Mouse (Mus musculus) layer of hippocampus, postnatal 36 days (tissue): ENCODE measurements at regions not wholly inside any gene's neighbourhood (a gene's known extent, or its start where the extent isn't known, plus 50 kb on each side); places are given as distances from the start of the nearest gene placed in this dataset.

ENCODE experiments used
- DNase-seq, 2 experiments: peaks; one replicate each; pipeline ENCODE4 v3.0.0; 2022

DNA sequence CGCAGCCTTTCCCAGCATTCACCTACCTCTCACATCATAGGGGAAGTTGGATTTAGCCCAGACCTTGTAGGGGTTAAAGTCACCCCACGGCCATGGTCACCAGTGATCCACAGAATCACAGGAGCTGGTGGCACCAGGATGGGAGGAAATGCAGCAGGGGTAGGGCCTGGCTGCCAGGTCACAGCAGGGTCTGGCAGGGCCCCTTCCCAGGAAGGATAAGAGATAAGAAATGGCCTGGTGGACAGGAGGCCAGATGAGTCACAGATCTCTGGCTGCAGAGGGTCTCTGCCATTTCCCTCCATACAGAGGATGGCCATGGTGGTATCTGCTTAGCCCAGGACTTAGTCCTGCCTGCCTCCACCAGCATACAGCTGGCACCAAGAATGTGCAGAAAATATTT, 103.0 kb downstream of the Cstad start:
- no peak for DNase-seq

DNA sequence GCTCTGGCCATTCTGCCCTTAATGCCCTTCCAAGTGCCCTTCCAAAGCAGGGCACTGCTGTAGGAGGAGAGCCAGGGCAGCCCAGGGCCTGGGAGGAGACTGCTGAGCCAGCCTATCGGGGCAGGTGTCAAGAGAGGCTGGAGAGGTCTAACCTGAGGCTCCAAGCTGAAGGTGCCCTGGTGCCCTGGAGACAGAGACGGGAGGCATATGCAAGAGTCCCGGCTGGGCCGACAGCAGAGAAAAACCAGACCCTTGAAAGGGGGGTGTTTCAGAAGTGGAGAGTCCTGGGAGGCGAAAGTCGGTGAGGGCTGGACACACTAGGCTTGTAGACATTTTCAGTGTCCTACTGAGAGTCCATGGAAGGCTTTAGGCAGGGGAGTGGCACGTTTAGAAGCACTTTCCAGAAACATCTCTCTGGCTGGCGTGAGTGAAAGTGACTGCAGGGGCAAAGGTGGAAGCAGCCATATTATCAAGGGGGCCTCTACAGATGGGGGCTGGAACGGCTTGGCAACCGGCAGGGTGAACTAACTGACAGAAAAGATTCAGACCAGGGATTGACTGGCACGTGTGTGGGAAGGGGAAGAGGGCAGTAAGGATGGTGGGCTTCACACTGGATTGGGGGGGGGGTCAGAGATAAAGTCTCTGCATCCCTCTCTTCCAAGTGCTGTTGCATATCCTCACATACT, 101.1 kb downstream of the Cstad start:
- no peak for DNase-seq

DNA sequence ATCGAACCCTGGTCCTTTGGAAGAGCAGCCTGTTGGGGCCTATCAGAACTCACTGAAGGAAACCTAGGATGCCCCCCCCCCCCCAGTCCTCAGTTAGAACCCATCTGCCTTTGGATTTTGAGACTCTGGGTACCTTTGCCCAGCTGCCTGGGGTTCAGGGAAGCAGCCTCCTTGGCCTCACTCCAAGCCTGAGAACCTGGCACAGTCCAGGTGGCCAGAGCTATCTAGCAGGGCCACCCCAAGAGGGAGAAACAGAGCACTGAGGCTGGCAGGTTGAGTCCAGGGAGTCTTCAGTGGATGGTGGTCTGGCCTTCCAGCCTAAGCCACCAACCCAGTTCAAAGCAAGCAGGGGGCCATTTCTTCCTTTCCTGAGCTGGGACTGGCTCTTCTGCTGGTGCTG, 100.2 kb downstream of the Cstad start:
- DNase-seq, result no peak

DNA sequence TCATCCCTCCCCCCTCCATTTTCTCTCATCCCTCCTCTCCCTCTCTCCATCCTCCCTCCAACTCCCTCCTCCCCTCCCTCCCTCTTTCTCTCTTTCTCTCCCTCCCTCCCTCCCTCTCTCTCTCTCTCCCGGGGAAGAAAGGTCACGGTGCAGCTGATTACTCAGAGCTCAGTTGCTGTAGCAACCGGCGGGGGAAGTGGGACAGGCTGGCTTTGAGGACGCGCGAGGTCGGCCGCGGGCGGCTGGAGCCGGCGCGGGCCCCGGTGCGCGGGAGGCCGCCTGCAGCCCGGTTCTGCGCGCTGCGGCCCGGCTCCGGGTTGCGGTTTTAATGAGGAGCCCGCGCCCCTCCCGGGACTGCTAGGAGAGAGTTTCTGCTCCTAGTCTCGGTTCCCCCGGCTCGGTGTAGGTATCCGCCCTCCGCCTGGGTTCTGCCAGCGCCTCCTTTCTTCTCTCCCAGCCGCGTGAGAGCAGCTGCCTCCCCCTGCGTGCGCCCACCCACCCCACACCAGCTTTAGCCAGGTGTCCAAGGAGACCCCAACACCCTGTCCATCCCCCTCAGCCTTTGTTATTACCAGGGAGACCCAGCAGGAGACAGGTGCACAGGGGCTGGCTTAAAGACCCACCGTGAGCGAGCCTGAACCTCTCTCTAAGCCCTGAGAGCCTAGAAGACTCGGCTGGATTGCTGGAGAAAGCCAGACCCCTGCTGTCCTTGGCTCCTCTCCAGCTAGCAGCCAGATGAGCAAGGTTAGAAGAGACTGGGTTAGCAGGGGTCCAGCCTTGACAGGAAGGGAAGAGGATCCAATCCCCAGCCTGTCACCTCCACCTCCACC, 98.6 kb downstream of the Cstad start:
- peak; percentile 80 to 86 for DNase-seq

DNA sequence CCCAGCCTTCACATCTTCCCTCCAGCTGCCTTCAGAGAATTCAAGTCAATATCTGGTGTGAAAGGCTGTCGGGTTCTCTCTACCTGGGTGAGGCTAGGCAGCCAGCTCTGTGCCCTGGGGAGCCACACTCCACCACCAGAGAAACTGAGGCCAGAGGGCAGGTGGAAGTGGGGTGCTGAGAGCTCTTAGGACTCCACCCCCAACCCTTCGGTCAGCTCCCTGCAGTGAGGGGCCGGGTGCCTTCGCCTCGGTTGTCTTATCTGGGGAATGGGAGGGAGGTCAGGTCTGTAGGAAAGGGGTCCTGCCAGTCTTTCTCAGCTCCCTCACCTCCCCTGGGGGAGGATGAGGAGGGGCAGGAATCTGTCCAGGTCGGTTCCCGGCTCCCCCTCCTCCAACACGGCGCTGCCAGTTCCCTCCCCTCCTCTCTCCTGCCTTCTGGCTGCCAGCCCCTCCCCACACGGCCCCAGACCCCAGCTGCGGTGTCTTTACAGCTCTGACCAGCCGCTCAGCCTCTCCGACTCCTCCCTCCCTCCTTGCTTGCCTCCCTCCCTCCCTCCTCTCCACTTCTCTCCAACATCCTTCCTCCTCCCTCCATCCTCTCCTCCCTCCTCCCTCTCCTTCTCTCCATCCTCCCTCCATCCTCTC, 97.8 kb downstream of the Cstad start:
- DNase-seq, result peak; percentile 63 to 64

DNA sequence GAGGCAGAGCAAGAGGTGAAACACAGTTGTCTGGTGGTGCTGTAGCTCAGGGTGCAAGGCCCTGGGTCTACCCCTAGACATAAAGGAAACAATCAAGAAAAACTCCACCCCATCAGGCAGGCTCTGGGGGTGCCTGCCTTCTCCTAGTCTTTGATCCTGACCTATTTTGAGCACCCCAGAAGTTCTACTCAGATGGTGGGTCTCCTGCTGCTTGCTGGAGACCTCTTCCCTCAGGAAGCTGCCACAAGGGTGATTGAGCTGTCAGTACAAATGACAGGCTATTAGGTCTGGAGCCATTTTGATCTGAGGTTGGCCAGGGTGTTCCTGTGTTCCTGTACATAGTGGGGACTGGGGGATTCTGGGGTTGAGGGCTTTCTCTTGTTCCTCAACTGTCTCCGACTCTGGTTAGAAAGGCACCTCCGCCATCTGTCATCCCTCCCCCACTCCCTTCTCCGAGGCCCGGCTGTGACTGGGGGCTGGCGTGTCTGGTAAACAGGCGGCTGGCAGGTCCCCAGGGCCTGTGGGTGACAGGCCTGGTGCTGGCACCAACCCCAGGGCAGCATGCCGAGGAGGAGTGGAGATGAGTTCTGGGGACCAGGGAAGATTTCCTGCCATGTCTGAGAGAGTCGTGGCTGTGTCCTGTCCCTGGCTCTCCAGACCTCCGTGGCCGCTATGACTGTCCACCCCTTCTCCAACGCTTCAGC, 97.2 kb downstream of the Cstad start:
- DNase-seq, result peak; percentile 92

DNA sequence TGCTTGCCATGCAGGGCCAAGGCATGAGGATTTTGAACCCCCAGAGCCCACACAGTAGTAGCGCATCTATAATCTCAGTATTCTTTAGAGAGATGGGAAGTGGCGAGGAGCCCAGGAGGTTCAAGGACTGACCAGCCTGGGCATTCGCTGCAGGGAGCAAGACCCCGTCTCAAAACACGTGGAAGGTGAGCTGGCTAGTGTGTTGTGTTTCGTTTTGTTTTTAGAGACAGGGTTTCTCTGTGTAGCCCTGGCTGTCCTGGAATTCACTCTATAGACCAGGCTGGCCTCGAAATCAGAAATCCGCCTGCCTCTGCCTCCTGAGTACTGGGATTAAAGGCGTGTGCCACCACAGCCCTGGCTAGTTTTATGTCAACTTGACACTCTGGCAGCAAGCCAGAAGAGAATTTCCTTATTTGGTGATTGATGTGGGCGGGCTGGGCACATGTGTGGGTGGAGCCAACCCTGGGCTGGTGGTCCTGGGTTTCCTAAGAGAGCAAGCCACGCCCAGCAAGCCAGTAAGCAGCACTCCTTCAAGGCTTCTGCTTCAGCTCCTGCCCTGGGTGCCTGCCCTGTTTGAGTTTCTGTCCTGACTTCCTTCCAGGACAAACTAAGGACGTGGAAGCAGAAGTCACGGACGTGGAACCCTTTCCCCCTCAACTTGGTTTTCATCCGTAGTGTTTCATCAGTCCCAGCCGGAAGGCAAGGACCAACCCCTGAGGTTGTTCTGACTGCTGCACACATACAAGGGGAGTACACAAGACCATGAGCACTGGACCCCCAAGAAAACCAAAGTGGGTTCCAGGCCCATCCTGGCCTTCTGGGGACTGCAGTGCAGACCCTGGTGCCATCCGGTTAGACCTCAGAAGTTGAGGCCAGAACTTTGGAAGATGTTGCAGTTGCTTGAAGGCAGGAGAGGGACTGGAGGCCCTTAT, 96.4 kb downstream of the Cstad start:
- no peak for DNase-seq

DNA sequence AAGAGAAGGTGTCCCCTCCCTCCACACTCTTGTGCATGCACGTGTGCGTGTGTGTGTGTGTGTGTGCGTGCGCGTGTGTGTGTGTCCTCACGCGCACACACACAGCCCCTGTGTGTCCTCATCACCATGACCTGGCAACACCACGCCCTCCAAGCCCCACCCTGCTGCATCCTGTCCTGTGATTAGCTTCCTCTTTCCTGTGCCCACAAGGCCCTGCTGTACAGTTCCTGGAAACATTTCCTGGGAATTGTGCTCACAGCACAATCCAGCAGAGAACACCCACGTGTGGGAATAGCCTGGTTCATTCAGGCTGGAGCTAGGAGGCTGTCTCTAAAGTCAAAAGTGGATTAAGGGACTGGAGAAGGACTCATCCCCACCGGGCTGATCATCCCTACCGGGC, 95.5 kb downstream of the Cstad start:
- no peak for DNase-seq

DNA sequence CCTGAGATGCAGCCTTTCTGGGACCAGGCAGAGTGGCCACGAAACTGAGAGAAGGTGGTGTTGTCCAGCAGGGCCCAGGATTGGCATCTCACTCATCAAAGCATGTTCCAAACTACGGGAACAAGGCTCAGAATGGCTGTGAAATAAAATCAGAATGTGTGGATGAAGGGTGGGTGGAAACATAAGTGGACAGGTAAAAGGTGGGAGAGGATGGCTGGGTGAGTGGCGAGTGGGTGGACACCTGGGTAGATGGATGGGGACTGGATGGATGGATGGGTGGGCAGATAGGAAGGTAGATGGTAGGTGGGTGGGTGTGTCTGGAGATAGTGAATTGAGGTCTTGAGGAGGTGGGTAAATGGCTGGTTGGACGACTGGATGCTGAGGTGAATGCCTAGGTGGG, 93.6 kb downstream of the Cstad start:
- no peak for DNase-seq

DNA sequence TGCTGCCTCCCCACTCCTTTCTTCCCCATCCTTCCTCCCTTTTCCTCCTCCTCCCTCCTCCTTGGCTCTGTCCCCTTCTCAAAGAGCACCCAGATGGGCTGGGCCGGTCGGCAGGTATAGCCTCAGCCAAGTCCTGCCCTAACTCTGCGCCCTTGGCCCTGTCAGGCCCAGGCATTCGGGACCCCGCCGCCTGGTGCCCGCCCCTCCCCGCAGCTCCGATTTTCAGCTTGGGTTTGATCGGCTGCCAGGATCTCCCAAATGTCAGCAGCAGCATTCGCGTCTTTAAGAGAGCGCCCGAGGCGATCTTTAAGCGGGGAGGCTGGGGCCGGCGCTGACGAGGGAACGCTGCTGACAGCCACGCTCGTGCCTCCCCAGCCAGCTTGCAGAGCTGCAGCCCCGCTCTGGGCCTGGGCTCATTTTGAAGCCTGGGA, 92.3 kb downstream of the Cstad start:
- no peak for DNase-seq

DNA sequence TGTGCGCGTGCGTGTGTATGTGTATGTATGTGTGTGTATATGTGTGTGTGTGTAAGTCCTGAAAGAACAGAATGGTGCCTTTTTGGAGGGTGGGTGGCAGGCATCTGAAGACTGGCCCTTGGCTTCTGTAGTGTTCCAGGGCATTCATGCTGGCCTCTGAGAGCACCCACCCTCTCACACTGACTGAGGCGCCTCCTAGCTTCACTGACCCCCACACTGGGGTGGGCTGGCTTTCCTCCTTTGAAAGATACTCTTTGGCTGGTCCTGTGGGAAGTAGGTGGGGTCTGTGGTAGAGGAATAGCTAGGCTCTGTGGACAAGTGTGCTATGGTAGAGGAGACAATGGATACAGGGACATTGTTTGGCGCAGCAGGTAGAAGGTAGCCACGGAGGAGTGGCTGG, 91.5 kb downstream of the Cstad start:
- no peak for DNase-seq

DNA sequence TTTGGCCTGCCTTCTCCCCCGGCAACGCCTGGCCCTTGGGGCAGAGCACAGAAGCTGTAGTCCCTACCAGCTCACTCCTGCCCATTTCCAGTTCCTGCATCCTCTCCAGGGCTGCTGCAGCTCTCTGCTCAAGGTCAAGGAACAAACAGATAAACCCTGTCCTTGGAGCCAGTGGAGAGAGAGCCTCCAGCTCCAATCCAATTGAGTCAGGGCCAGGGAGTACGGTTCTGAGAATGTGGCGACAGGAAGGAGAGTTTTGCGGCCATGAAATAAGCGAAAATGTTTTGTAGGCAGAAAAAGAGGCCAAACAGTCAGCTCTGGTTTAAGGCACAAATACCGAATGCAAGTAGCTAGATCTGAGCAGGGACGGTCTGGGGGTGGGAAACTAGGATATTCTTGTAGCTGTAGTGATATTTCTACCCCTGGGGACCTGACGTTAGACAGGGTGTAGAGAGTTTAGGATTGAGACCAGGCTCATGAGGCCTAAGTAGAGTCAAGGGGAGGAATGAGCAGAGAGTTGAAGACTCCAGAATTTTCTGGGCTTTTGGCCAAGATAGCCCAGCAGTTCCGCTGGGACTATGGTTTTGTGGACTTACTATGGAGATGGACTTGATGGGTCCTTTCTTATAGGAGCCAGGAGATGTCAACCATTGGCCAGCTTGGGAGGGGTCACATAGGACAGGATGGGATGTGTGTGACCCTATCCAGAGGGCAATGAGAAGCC, 90.5 kb downstream of the Cstad start:
- DNase-seq, result no peak

DNA sequence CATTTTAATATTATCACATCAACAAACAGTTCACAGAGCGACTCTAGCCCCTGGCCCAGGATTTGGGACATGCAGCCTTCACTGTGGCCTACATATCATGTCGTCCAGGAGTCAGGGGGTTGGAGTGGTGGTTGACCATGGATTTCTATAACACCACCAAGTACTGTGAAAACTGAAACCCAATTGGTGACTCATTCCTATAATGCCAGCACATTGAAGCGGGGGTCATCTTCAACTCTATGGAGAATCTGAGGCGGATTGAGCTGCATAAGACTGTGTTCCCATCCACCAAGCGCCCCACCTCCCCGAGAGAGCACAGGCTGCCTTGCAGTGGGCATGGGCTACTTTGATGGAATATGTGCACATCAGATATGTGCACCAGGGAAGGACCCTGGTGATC, 89.6 kb downstream of the Cstad start:
- no peak for DNase-seq

DNA sequence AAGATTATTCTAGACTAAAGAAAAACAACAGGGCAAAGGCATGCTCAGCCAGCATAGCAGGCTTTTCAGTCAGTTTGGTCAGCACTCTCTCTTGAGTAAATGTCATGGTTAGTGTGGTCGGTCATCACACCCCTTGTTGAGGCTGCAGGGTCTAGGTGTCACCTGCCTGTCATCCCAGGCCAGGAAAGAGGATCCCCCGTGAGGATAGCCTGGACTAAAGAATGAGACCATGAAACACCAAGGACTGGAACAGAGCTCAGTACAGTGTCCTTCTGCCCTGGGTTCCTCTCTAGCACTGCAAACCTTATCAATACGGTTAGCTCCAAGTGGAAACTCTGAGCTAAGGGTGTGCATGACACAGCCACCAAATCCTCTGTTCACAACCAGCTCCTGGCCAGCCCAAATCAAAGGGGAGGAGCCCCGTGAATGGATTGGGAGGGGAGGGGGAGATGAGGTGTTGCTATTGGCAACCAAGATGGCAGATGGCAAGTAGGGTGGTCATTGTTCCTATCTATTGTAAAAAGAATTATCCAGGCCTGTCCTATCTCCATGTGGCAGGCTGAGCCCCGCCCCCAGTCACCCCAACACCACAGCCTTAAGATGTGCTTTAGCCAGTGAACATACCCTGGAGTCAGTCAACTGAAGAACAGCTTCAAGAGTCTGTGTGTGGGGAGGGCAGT, 87.4 kb downstream of the Cstad start:
- no peak for DNase-seq

DNA sequence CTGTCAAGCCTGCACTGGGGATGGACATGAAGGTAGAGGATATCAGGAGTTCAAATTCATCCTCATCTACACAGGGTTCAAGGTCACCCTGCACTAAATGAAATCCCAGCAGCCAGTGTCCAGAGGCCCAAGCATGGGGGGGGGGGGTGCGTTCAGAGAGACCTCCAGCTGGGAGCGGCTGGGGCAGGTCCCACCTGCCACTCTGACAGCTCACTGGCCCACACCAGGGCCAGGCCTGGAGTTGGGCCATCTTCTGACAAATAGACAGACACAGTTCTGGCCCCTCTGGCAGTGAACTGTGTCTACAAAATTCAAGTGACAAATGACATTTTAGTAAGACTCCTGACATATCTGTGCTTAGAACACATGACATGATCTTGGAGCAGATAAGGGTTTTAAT, 86.8 kb downstream of the Cstad start:
- no peak for DNase-seq

DNA sequence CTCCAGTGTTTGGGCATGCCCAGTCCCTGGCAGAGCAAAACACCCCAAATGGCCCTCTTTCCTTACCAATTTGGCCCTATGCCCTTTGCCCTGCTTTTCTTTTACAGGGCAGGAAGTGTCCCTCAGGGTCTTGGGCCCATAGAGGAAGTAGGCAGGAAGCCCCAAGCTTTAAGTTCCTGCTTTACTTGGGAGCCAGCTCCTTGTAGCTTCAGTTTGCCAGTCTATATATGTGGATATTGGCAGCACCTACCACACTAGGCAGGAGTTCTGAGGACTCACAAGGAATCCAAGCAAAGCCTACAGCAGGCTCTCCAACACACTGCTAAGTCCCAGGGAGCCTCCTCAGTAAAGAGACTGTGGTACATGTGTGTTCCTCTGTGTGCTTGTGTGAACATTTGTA, 84.2 kb downstream of the Cstad start:
- DNase-seq, result no peak

DNA sequence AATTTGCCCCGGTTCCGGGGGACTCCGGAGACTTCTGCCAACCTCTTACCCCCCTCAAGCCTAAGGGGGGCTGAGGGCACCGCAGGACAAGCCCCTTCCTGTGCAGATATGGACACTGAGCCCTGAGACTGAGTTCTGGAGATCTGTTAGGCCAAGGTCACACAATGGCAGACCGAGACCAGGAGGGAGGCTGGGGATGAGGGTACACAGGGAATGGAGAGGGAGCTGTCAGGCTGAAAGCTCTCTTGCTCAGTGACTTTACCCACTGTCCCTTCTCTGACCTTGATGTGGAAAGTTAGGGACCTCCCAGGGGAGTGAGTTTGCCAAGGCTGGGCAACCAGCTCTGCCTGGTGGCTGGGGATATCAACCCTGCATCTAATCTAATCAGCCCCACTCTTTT, 82.7 kb downstream of the Cstad start:
- DNase-seq, result no peak

DNA sequence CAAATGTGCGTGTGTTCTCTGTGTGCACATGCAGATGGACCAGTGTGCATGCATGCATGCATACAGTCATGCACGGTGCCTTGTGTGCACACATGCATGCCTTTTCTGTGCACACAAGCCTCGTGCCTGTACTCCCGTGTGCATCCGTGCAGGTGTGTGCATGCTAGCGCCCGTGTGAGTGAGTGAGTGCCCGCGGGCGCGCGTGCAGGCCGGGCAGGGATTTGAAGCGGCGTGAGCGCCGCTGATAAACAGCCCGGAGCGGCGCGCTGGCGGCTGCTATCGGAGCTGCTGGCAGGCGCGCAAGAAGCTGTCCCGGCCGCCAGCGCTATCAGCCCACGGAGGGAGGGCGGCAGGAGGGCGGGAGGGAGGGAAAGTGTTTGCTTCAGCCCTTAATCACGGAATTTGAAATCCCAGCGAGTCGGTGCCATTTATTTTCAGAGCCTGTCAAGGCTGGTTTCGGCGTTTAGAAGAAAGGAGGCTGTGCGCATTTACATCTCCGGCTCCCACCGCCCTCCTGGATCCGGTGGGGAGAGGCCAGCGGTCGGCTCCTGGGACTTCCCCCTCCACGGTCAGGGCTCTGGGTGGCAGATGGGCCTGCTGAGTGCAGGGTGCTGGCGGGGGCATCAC, 82.1 kb downstream of the Cstad start:
- DNase-seq, result peak; percentile 72 to 75

DNA sequence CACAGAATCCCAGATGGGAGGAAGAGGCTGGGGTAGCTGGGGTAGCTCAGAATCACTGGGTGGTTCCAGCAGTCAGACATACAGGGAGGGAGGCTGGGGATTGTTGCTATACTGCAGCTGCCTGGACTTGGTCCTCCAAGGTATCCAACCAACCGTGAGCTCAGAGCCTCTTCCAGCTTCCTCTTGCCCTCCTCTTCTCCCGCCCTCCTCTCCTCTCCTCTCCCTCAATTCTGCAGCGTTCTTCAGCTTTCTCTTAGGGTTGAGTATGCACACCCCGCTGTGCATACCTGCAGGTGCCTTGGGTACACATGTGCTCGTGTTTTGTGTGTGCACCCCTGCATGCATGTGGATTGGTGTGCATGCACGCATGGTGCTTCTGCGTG, 81.6 kb downstream of the Cstad start:
- no peak for DNase-seq

DNA sequence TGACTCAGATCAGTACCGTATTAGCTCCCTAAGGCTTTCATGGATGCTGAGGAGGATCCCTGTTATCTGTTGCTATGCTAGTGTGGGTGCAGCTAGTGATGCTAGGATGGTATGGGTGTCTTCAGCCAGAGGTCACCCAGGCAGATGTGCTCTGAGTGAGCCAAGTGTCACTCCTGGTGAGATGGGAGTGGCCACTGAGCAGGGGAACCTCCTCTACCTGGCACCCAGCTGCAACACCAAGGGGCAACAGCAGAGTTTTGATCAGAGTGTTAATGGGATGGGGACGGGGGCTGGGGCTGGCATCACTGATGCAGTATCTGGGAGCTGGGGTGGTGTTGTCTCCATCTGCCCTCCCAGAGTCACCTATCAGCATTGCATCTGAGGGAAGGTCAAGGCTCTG, 81.0 kb downstream of the Cstad start:
- no peak for DNase-seq
